Mouse (Mus musculus) midbrain, embryonic 10.5 days (tissue): ENCODE results near the gene Trpm8. TPM values are rescaled to one million over a fixed set of nuclear protein-coding genes. Genes with fewer than 3 reads are reported as not detected.

ENCODE experiments used
- DNase-seq: peaks from one replicate; pipeline ENCODE4 v3.0.0-alpha.2; 2017; ENCODE audit warnings: low spot score
- H3K27ac ChIP-seq: fragments of 300-500 bp; sonication (generic); replicated peaks from 2 replicates; pipeline ENCODE4 v1.5.1; 2016; ENCODE audit warnings: mild to moderate bottlenecking
- H3K27me3 ChIP-seq: fragments of 300-500 bp; sonication (generic); 2 replicates; pipeline ENCODE4 v1.6.1; 2016; ENCODE audit warnings: low read depth, mild to moderate bottlenecking; ENCODE audit not compliant: poor library complexity, severe bottlenecking
- H3K36me3 ChIP-seq: fragments of 300-500 bp; sonication (generic); 2 replicates; pipeline ENCODE4 v1.6.1; 2016; ENCODE audit warnings: mild to moderate bottlenecking, moderate library complexity
- H3K4me1 ChIP-seq: fragments of 300-500 bp; sonication (generic); 2 replicates; pipeline ENCODE4 v1.6.1; 2016
- H3K4me3 ChIP-seq: fragments of 300-500 bp; sonication (generic); 2 replicates; pipeline ENCODE4 v1.5.1; 2016; ENCODE audit warnings: mild to moderate bottlenecking, moderate library complexity
- H3K9me3 ChIP-seq: fragments of 300-500 bp; sonication (generic); replicated peaks from 2 replicates; pipeline ENCODE4 v1.6.1; 2016; ENCODE audit warnings: mild to moderate bottlenecking
- WGBS: fragments of 180-500 bp; shearing (Covaris S2); methylation state at CpG from one replicate; pipeline ENCODE4 v1.1.7; 2016; 5-methylcytosine and 5-hydroxymethylcytosine counted together
- polyA plus RNA-seq: library from polyadenylated mRNA; unstranded; fragments of >200 nt; fragmentation: Nextera tagmentation; extraction: Ambion mirVana; gene quantifications from 2 replicates; pipeline ENCODE4 v1.2.1, GENCODE M21; 2016

The Trpm8 gene
- polyA plus RNA-seq, result not detected in 2 replicates

GRCm38 (mm10) chr1:88277098-88277817, at the start of gene Trpm8, which contains the start of gene Hjurp:
Gene Trpm8 (plus strand): TSS chr1:88277661.
Gene Hjurp (minus strand): TSS chr1:88277633.
- peaks cover 38% of the 10 kb centered on the region for H3K36me3 ChIP-seq

DNA sequence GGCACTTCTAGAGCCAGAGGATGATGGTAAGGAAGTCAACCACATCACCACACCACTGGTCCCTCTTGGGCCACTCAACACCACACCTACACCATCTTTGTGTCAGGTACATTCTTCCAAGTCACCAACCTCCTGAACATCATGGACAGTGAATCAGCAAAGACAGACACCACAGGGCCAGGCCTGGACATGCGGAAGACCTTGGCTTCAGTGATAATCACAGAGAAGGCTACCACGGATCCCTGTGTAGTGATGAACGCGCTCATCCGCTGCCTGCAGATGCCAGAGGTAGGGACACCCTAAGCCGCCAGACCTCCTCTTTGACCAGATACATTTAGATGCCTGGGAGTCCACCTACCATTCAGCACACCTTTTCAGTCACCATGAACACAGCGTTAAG, 49.3 kb upstream of the Trpm8 start:
- no peak overlapping the region for H3K27ac ChIP-seq
- DNase-seq, result peak; percentile 24
- H3K27me3 ChIP-seq, result no peaks in the 10 kb centered on the region
- H3K36me3 ChIP-seq, result no peaks in the 10 kb centered on the region
- H3K9me3 ChIP-seq, result peaks cover 80% of the 10 kb centered on the region
- 71% methylated on average over 7 of the region's 7 CpGs for WGBS
- H3K4me3 ChIP-seq, result no peak overlapping the region
- H3K4me1 ChIP-seq, result no peaks in the 10 kb centered on the region

More at GRCm38 (mm10) chr1:88277098-88277817, at the start of gene Trpm8, which contains the start of gene Hjurp:
- Histone ChIP-seq H3K4me1 (peaks cover 20% of the 10 kb centered on the region), H3K9me3 (peaks cover 50% of the 10 kb centered on the region), H3K27me3 (no peaks in the 10 kb centered on the region), H3K4me3 (peak within 1 kb of the TSS; percentile 57), H3K27ac (peak within 1 kb of the TSS; percentile 90)
- peak; percentile 100 for DNase-seq
- WGBS, result 1% methylated on average over 50 of the region's 50 CpGs

DNA sequence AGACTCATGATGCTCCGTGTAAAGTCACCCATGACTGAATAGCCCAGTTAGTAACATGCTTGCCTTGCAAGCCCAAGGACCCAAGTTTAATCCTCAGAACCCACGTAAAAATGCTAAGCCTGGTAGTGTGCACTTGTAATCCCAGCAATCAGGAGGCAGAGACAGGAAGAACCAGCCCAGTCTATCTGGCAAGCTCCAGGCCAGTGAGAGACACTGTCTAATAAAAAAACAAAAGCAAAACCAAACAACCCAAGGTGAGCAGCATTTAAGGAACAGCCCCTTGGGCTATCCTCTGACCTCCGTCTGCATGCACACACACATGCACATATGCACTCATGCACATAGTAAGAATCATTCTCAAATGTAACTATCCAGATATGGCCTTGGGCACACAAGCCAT, 47.9 kb upstream of the Trpm8 start:
- DNase-seq, result no peak
- 79% methylated on average over 3 of the region's 3 CpGs for whole genome bisulfite sequencing
- H3K27ac ChIP-seq, result no peak overlapping the region
- no peaks in the 10 kb centered on the region for H3K36me3 ChIP-seq
- H3K4me3 ChIP-seq, result no peak overlapping the region
- H3K27me3 ChIP-seq, result no peaks in the 10 kb centered on the region
- peaks cover 94% of the 10 kb centered on the region for H3K9me3 ChIP-seq
- H3K4me1 ChIP-seq, result no peaks in the 10 kb centered on the region

GRCm38 (mm10) chr1:88229986-88230385, 47.5 kb upstream of the Trpm8 start:
- Histone ChIP-seq H3K4me1 (no peaks in the 10 kb centered on the region), H3K4me3 (no peak overlapping the region), H3K27me3 (no peaks in the 10 kb centered on the region), H3K27ac (no peak overlapping the region), H3K36me3 (no peaks in the 10 kb centered on the region), H3K9me3 (peaks cover 98% of the 10 kb centered on the region)
- WGBS, result 87% methylated on average over 5 of the region's 5 CpGs
- DNase-seq, result no peak

DNA sequence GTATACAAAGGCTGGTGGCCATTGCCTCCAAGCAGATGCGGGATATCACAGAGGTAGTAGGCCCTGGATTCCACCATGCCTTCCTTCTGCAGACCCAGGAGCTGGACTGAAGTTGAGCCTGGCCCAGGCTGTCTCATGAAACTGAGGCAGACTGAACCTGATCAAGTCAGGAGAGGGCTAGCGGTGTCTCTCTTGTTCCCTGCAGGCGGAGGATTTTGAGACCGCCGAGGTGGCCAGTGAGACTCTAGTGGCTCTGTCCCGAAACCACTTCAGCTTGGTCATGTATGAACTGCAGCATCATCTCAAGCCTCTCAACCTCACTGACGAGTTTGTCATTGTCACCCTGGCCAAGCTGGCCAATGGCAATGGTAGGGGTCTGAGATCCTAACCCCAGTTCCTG, 47.0 kb upstream of the Trpm8 start:
- 73% methylated on average over 7 of the region's 7 CpGs for WGBS
- DNase-seq, result no peak
- Histone ChIP-seq H3K36me3 (no peaks in the 10 kb centered on the region), H3K4me3 (no peak overlapping the region), H3K4me1 (no peaks in the 10 kb centered on the region), H3K9me3 (peaks cover 100% of the 10 kb centered on the region), H3K27me3 (no peaks in the 10 kb centered on the region), H3K27ac (no peak overlapping the region)

DNA sequence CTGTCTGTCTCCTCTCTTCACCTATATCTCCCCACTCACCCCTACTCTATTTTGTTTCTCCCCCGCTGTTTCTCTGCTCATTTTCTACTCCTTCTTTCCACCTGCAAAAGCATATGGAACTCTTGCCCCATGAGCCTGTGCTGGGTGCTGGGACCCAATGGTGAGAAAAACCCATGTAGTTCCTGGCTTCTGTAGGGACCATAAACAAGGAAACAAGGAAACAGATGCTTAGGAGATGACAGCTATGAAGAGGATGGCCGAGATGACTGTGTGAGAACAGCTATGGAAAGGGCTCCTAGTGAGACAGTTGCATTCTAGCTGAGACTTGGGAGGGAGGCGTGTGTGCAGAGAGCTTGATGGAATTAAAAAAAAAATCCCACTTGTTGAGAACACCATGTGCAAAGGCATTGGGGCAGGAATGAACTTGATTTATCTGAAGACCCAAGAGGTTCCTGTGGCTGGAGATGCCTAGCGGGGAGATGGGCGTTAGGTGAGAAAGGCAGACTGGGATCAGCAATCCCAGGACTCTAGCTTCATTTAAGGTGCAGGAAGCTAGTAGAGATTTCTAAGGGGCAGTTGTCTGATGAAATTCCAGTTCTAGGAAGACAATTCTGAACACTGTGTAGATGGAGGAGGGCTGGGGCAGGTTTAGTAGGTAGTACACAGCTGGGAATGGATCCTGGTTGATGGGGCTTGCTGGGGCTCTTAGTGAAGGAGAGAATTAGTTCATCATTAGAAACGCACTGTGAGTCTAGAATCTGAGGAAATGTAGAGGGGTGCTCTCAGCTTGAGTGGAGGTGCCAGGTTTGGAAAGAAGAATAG, 46.3 kb upstream of the Trpm8 start:
- Histone ChIP-seq H3K27me3 (no peaks in the 10 kb centered on the region), H3K9me3 (peaks cover 100% of the 10 kb centered on the region), H3K4me3 (no peak overlapping the region), H3K27ac (no peak overlapping the region), H3K4me1 (no peaks in the 10 kb centered on the region), H3K36me3 (no peaks in the 10 kb centered on the region)
- WGBS, result 77% methylated on average over 6 of the region's 6 CpGs
- no peak for DNase-seq

DNA sequence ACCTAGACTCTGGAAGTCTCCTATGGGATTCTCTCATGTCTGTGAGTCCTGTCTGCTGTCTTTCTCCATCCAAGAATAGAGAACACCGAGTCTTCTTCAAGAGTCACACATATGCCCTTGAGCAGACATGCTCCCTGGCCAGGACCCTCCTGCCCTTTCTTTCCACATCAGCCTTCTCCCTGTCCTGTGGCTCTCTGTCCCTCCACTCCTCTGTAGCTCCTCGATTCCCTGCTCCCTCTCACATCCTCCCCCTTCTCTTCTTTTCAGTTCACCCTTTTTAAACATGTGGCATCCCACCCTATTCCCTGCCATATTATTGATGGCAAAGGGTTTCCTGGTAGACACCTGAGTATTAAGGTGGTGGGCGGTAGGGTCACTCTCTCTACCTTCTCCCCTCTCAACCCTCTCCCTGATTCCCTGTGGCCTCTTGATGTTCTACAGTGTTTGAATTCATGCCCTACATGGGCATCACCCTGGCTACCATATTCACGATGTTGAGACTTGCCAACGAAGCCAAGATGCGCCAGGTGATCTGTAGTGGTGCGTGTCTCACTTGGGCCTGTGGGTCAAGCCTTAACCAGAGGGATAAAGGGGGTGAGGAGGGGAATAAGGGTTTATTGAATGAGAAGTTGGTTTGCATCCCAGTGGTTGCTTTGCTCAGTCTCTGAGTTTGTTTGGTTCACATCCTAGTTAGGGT, 45.5 kb upstream of the Trpm8 start:
- no peak for DNase-seq
- no peaks in the 10 kb centered on the region for H3K27me3 ChIP-seq
- no peak overlapping the region for H3K27ac ChIP-seq
- H3K9me3 ChIP-seq, result peaks cover 98% of the 10 kb centered on the region
- no peaks in the 10 kb centered on the region for H3K36me3 ChIP-seq
- WGBS, result 72% methylated on average over 7 of the region's 7 CpGs
- H3K4me3 ChIP-seq, result no peak overlapping the region
- no peaks in the 10 kb centered on the region for H3K4me1 ChIP-seq

DNA sequence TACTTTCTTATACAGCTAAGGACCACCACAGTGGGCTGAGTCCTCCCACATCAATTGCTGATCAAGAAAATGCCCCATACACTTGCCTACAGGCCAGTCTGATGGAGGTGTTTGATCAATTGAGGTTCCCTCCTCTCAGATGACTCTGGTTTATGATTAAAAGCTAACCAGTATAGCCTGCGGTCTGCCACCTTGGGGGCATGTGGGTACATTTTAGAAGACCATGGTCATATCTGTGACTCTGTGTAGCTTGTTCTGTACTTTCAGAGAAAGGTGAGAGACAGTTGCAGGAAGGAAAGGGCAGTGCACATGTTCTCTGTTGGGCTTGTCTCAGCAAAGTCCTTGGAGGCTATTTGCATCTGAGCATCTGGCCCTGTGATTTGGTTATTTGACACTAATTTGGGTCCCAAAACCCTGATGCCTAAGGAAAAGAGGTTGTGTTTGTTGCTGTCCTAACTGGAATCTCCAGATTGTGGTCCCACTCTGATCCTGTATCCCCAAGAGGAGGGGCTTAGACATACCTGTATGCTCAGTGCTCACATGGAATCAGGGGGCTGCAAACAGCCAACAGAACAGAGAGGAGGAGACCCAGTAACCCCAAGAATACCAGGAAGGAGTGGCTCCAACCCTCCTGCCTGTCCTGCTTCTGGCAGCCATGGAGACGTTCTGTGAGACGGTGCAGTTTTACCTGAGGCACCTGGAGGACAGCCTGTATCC, 44.6 kb upstream of the Trpm8 start:
- Histone ChIP-seq H3K27me3 (no peaks in the 10 kb centered on the region), H3K4me3 (no peak overlapping the region), H3K36me3 (no peaks in the 10 kb centered on the region), H3K9me3 (peaks cover 98% of the 10 kb centered on the region), H3K4me1 (no peaks in the 10 kb centered on the region), H3K27ac (no peak overlapping the region)
- WGBS, result 54% methylated on average over 3 of the region's 3 CpGs
- DNase-seq, result no peak

DNA sequence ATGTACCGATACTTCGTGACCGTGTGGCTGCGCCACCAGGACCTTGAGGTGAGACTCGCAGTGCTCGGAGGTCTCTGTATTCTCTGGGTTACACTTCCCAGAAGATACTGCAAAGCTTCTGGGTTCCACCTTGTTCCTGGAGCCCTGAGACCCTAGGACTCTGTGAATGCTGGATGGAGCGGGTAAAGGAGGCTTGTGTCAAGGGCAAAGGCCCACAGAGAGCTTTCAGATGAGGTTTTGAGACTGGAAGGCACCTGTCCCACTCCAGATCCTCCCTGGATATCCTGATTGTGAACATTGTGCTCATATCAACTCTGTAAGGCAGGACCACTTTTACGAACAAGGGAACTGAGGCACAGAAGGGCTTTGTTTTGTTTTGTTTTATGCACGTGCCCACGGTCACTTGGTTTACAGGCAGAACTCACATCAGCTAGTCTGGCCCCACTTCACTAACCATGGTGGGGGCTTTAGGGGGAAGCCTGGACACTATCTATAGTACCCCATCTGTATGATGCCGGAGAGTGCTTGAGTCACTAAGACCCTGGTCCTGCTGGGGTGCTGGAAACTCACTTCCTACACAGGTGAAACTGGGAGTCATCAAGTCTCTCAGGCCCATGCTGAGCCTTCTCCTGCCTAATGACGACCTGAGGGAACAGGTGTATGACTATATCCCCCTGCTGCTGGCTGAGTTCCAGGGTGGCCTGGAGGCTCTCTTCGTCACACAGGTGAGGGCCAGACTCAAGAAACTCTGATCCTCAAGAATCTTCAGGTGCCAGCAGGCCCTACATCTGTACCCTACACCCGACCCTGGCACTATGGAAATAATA, 43.8 kb upstream of the Trpm8 start:
- Histone ChIP-seq H3K27me3 (no peaks in the 10 kb centered on the region), H3K4me3 (no peak overlapping the region), H3K9me3 (peaks cover 98% of the 10 kb centered on the region), H3K36me3 (no peaks in the 10 kb centered on the region), H3K27ac (no peak overlapping the region), H3K4me1 (no peaks in the 10 kb centered on the region)
- no peak for DNase-seq
- 69% methylated on average over 14 of the region's 14 CpGs for WGBS

GRCm38 (mm10) chr1:88234248-88234610, 43.2 kb upstream of the Trpm8 start:
- DNase-seq, result no peak
- WGBS, result 65% methylated on average over 4 of the region's 4 CpGs
- H3K27ac ChIP-seq, result no peak overlapping the region
- H3K9me3 ChIP-seq, result peaks cover 98% of the 10 kb centered on the region
- no peaks in the 10 kb centered on the region for H3K27me3 ChIP-seq
- H3K36me3 ChIP-seq, result no peaks in the 10 kb centered on the region
- no peak overlapping the region for H3K4me3 ChIP-seq
- H3K4me1 ChIP-seq, result no peaks in the 10 kb centered on the region

DNA sequence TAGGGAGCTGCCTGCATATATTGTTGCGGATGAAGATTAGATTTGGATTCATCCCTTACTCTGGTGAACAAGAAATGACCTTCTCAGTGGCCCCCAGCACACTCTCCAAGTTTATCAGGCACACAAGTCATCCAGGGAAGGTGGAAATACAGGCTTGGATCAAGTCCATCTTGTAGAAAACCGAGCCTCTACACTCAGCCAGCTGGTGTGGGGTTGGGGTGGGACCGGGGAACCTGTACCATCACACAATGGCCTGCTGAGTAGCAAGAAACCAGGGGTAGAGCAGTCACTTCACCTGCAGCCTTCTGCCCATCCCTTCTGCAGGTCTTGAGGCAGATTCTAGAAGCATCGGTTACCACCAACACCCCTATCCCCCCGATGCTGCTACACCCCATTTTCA, 42.8 kb upstream of the Trpm8 start:
- Histone ChIP-seq H3K36me3 (no peaks in the 10 kb centered on the region), H3K27me3 (no peaks in the 10 kb centered on the region), H3K9me3 (peaks cover 98% of the 10 kb centered on the region), H3K4me1 (no peaks in the 10 kb centered on the region), H3K27ac (no peak overlapping the region), H3K4me3 (no peak overlapping the region)
- DNase-seq, result no peak
- 47% methylated on average over 5 of the region's 5 CpGs for WGBS
